Mouse (Mus musculus): ENCODE measurements around the gene Pbld1. TPM values are rescaled to one million over a fixed set of nuclear protein-coding genes. Genes with fewer than 3 reads are reported as not detected.

The Pbld1 gene
- polyA plus RNA-seq, 1 experiment from 2014 or later = 4.0 TPM

DNA sequence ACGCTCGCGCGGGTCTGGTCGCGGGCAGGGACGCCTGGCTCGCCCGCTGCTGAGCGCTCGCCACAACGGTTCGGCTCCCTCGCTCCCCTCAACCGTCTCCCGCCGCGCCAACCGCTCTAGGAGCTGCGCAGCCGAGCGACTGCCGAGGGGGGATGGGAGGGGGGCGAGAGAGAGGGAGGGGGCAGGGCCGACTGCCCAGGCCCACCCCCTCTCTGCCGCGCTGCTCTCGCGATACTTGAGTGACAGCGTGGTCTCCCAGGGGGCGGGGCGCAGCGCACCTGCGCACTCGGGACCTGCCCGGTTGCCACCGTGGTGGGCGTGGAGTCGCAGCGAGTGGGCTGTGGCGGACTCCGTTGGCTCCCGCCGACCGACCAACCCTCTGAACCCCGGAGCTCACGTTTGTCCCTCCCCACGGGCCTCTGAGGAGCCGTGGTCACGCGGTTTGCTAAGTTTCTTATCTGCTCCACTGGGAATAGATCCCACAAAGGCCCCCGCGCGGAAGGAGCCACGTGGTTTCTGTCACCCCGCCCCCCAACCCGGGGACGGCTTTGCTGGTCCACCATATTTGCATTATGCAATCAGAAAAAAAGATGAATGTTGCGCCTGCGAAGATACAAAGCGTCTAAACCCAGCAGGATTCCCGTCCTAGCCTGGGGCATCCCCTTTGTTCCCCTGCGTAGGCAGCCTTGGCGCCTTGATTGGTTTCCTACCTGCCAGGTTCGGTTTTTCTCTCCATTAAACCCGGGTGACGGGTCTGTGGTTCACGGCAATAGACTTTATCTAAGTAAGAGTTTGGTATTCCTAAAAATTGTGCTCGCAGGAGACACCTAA lies 36.0 kb upstream of the Pbld1 start, which contains the start of the genes Hnrnph3 and Pbld2:
Gene Hnrnph3 (minus strand): TSS at position 469 of the 831 bp plus-strand sequence.
Gene Pbld2 (plus strand): TSS at position 567 of the 831 bp plus-strand sequence.
- Histone ChIP-seq H3K4me2 (ENCODE audit: low read depth, low read length) (peak within 1 kb of the TSS; percentile 69), H3K27ac (ENCODE audit: low read length) (peak within 1 kb of the TSS; percentile 100), H3K4me1 (ENCODE audit: control insufficient read depth, insufficient read depth, low read length) (peaks cover 15% of the 10 kb centered on the region), H3K36me3 (ENCODE audit: control insufficient read depth, insufficient read depth, low read length) (no peaks in the 10 kb centered on the region), H3K27me3 (replicated peaks; ENCODE audit: control insufficient read depth, insufficient read depth, low read length) (no peaks in the 10 kb centered on the region), H3K9me3 (ENCODE audit: control insufficient read depth, low read length) (no peaks in the 10 kb centered on the region), H3K4me3 (ENCODE audit: low read length) (peak within 1 kb of the TSS; percentile 93), H3K9ac (ENCODE audit: low read depth, low read length) (peak within 1 kb of the TSS; percentile 99)
- WGBS = under 1% methylated on average over 63 of the region's 69 CpGs
- ATAC-seq = peak; percentile 95

DNA sequence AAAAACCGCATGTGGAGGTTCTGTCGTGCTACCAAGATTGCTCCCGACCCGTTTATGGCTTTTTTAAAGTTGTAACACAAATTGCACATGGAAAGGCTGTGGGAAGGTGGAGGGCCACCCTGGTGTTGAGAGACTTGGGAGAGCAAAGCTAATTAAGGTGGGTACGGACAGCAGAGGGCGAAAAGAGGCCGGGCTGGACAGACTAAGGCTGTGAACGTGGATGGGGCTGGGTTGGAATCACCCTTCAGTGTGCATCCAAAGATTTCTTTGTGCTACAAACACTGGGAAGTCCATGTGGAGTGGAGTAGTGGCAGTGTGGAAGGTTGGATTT lies 35.4 kb upstream of the Pbld1 start:
- H3K4me1 ChIP-seq (ENCODE audit: control insufficient read depth, insufficient read depth, low read length) = peaks cover 15% of the 10 kb centered on the region
- H3K9ac ChIP-seq (ENCODE audit: low read depth, low read length) = peak overlapping the region; percentile 99
- H3K36me3 ChIP-seq (ENCODE audit: control insufficient read depth, insufficient read depth, low read length) = no peaks in the 10 kb centered on the region
- peak overlapping the region; percentile 100 for H3K27ac ChIP-seq (ENCODE audit: low read length)
- H3K4me3 ChIP-seq (ENCODE audit: low read length) = peak overlapping the region; percentile 93
- H3K27me3 ChIP-seq (replicated peaks; ENCODE audit: control insufficient read depth, insufficient read depth, low read length) = no peaks in the 10 kb centered on the region
- WGBS = under 1% methylated on average over 8 of the region's 8 CpGs
- peak overlapping the region; percentile 69 for H3K4me2 ChIP-seq (ENCODE audit: low read depth, low read length)
- ATAC-seq = peak; percentile 66
- H3K9me3 ChIP-seq (ENCODE audit: control insufficient read depth, low read length) = no peaks in the 10 kb centered on the region

DNA sequence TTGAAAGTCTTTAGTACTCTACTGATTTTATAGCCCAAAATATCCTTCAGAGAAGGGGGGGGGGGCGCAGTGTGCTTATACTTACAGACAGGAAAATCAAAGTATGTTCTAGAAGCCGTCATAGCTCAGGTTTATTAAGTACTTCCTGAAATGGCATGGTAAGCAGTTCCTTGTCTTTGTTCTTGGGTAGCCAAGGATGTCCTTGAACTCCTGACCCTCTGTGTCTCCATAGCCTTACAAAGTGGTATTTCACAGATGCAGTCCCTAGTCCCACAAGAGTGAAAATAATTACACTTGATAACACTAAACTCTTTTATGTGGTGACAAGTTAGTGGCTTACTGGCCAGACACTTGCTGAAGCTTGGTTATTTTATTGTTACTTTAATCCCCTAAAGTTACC lies 34.9 kb upstream of the Pbld1 start:
- Histone ChIP-seq H3K36me3 (ENCODE audit: control insufficient read depth, insufficient read depth, low read length) (no peaks in the 10 kb centered on the region), H3K4me2 (ENCODE audit: low read depth, low read length) (peak overlapping the region; percentile 69), H3K27ac (ENCODE audit: low read length) (peak overlapping the region; percentile 100), H3K27me3 (replicated peaks; ENCODE audit: control insufficient read depth, insufficient read depth, low read length) (no peaks in the 10 kb centered on the region), H3K9me3 (ENCODE audit: control insufficient read depth, low read length) (no peaks in the 10 kb centered on the region), H3K4me1 (ENCODE audit: control insufficient read depth, insufficient read depth, low read length) (peaks cover 15% of the 10 kb centered on the region), H3K4me3 (ENCODE audit: low read length) (peak overlapping the region; percentile 93), H3K9ac (ENCODE audit: low read depth, low read length) (peak overlapping the region; percentile 99; the same call in 1 of the 2 replicates)
- 31% methylated on average over 2 of the region's 2 CpGs for WGBS
- ATAC-seq = no peak

DNA sequence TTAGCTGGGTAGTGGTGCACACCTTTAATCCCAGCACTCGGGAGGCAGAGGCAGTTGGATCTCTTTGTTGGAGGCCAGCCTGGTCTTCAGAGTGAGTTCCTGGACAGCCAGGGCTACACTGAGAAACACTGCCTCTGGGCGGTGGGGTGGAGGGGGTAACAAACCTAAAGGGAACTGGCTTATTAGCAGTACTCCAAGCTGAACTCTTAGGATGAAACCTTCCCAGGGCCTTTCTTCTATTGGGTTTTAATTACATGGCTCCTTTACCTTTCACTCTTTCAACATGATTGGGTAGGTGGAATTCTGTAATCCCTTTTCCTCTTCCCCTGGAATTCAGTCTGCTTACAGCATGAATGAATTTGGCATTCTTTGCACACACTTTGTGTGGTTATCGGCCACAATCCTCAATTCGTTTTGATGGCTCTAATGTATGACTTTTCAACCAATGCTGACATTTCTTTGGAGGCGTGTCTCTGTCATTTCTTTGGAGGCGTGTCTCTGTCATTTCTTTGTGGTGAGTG lies 34.4 kb upstream of the Pbld1 start:
- no peaks in the 10 kb centered on the region for H3K9me3 ChIP-seq (ENCODE audit: control insufficient read depth, low read length)
- peaks cover 15% of the 10 kb centered on the region for H3K4me1 ChIP-seq (ENCODE audit: control insufficient read depth, insufficient read depth, low read length)
- H3K4me3 ChIP-seq (ENCODE audit: low read length) = no peak overlapping the region
- peak overlapping the region; percentile 69; the same call in 1 of the 2 replicates for H3K4me2 ChIP-seq (ENCODE audit: low read depth, low read length)
- H3K36me3 ChIP-seq (ENCODE audit: control insufficient read depth, insufficient read depth, low read length) = no peaks in the 10 kb centered on the region
- no peak for ATAC-seq
- H3K27me3 ChIP-seq (replicated peaks; ENCODE audit: control insufficient read depth, insufficient read depth, low read length) = no peaks in the 10 kb centered on the region
- H3K27ac ChIP-seq (ENCODE audit: low read length) = peak overlapping the region; percentile 100; the same call in 1 of the 2 replicates
- 64% methylated on average over 6 of the region's 6 CpGs for WGBS
- H3K9ac ChIP-seq (ENCODE audit: low read depth, low read length) = no peak overlapping the region

DNA sequence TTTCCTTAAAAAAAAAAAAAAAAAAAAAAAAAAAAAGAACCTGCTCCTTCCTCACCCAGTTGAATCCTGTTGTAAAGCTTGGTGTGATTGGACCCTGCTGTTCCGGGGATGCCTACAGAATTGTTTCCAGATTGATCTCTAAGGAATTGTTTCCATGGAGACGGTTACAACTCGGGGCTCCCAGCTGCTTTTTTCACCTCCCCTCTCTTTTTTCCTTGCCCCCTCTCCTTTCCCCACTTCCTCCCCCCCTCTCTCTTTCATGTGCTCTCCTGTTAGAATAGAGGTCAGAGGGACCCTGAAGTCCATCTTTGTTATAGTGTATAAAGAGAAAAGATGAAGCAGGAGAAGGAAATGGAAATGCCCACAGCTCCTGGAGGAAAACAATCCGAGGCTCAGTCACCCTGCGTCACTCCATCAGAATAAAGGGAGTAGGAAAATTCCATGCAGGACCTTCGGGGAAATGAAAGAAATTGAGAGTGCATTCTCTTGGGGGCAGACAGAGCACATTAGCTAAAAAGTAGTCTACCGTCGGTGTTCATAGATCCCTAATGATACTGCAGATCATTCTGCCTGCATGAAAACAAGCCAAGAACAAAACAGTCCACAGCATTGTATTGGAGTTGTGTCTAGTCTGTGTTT lies 33.7 kb upstream of the Pbld1 start:
- H3K4me2 ChIP-seq (ENCODE audit: low read depth, low read length) = no peak overlapping the region
- 60% methylated on average over 8 of the region's 8 CpGs for WGBS
- no peak overlapping the region for H3K27ac ChIP-seq (ENCODE audit: low read length)
- H3K27me3 ChIP-seq (replicated peaks; ENCODE audit: control insufficient read depth, insufficient read depth, low read length) = no peaks in the 10 kb centered on the region
- no peak overlapping the region for H3K9ac ChIP-seq (ENCODE audit: low read depth, low read length)
- H3K36me3 ChIP-seq (ENCODE audit: control insufficient read depth, insufficient read depth, low read length) = no peaks in the 10 kb centered on the region
- no peaks in the 10 kb centered on the region for H3K9me3 ChIP-seq (ENCODE audit: control insufficient read depth, low read length)
- H3K4me3 ChIP-seq (ENCODE audit: low read length) = no peak overlapping the region
- peaks cover 11% of the 10 kb centered on the region for H3K4me1 ChIP-seq (ENCODE audit: control insufficient read depth, insufficient read depth, low read length)
- ATAC-seq = no peak

DNA sequence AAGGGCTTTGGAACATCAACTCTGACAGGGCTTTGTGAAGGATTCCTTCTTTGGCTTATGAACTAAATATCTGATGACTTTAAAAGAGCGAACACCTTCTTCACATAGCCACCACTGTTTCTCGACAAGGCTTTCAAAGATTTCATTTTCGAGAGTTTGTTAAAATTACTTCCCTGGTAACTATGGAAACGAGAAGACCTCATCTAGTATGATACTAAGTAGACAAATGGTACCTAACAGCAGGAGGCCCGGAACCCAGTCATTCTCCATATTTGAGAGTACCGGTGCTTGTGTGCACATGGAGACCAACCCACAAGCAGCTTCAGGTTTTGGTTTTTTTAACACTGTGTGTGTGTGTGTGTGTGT lies 33.2 kb upstream of the Pbld1 start:
- Histone ChIP-seq H3K9me3 (ENCODE audit: control insufficient read depth, low read length) (no peaks in the 10 kb centered on the region), H3K9ac (ENCODE audit: low read depth, low read length) (no peak overlapping the region), H3K36me3 (ENCODE audit: control insufficient read depth, insufficient read depth, low read length) (no peaks in the 10 kb centered on the region), H3K4me1 (ENCODE audit: control insufficient read depth, insufficient read depth, low read length) (0 out of 2 replicates have a peak, but pooled peaks cover 8% of the 10 kb centered on the region), H3K4me3 (ENCODE audit: low read length) (no peak overlapping the region), H3K27ac (ENCODE audit: low read length) (no peak overlapping the region), H3K27me3 (replicated peaks; ENCODE audit: control insufficient read depth, insufficient read depth, low read length) (no peaks in the 10 kb centered on the region), H3K4me2 (ENCODE audit: low read depth, low read length) (no peak overlapping the region)
- no peak for ATAC-seq
- 86% methylated on average over 6 of the region's 6 CpGs for WGBS

DNA sequence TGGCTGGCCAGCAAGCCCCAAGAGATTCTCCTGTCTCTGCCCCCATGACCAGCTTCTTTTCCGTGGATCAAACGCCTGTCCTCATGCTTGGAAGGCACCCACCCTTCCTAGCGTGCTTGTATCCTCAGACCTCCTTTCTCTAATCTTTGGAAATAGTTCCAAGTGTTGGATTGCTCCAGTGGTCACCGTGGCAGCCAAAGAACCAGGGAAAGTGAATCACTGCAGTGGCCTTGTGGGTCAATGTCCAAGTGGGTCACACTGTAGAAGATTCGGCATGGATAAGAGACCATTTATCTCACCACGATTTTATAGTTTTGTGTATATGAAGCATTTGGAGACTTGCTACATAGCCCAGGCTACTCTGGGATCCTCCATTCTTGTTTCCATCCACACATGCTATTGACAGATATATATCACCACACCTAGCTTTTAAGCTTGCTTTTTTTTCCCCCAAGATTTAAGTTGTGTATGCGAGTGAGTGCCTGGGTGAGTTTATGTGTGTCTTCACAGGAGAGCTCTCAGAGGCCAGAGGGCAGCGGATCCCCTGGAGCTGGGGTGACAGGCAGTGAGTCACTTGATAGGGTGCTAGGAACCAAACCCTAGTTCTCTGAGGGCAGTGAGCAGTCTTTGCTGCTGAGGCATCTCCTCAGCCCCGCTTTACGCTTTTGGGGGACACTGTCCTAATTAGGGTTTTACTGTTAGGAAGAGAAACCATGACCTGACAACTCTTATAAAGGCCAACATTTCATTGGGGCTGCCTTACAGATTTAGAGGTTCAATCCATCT lies 32.4 kb upstream of the Pbld1 start:
- Histone ChIP-seq H3K9me3 (ENCODE audit: control insufficient read depth, low read length) (no peaks in the 10 kb centered on the region), H3K27me3 (replicated peaks; ENCODE audit: control insufficient read depth, insufficient read depth, low read length) (no peaks in the 10 kb centered on the region), H3K9ac (ENCODE audit: low read depth, low read length) (no peak overlapping the region), H3K27ac (ENCODE audit: low read length) (no peak overlapping the region), H3K4me3 (ENCODE audit: low read length) (no peak overlapping the region), H3K4me1 (ENCODE audit: control insufficient read depth, insufficient read depth, low read length) (0 out of 2 replicates have a peak, but pooled peaks cover 4% of the 10 kb centered on the region), H3K4me2 (ENCODE audit: low read depth, low read length) (no peak overlapping the region), H3K36me3 (ENCODE audit: control insufficient read depth, insufficient read depth, low read length) (no peaks in the 10 kb centered on the region)
- WGBS = 87% methylated on average over 10 of the region's 10 CpGs
- no peak for ATAC-seq

DNA sequence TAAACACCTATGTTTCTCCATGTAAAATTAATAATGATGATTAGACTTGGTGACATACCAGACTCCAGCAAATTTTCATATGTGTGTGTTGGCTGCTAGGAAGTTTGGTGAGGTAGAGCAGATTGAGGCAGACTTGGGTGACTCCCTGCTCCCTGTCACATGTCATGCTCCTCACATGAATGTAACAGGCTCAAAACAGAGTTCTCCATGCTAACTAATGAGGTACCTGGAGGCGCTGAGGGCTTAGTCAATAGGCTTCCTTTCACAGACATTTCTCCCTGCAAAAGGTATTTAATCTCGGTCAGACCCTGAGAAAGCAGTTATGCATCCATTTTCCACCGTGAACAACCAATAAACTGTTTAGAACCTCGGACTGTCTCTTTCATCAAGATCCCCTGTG lies 31.6 kb upstream of the Pbld1 start:
- H3K27ac ChIP-seq (ENCODE audit: low read length) = no peak overlapping the region
- no peaks in the 10 kb centered on the region for H3K27me3 ChIP-seq (replicated peaks; ENCODE audit: control insufficient read depth, insufficient read depth, low read length)
- H3K4me2 ChIP-seq (ENCODE audit: low read depth, low read length) = no peak overlapping the region
- ATAC-seq = no peak
- H3K9ac ChIP-seq (ENCODE audit: low read depth, low read length) = no peak overlapping the region
- H3K9me3 ChIP-seq (ENCODE audit: control insufficient read depth, low read length) = no peaks in the 10 kb centered on the region
- WGBS = 82% methylated on average over 4 of the region's 4 CpGs
- no peaks in the 10 kb centered on the region for H3K36me3 ChIP-seq (ENCODE audit: control insufficient read depth, insufficient read depth, low read length)
- H3K4me1 ChIP-seq (ENCODE audit: control insufficient read depth, insufficient read depth, low read length) = 0 out of 2 replicates have a peak, but pooled peaks cover 4% of the 10 kb centered on the region
- H3K4me3 ChIP-seq (ENCODE audit: low read length) = no peak overlapping the region

DNA sequence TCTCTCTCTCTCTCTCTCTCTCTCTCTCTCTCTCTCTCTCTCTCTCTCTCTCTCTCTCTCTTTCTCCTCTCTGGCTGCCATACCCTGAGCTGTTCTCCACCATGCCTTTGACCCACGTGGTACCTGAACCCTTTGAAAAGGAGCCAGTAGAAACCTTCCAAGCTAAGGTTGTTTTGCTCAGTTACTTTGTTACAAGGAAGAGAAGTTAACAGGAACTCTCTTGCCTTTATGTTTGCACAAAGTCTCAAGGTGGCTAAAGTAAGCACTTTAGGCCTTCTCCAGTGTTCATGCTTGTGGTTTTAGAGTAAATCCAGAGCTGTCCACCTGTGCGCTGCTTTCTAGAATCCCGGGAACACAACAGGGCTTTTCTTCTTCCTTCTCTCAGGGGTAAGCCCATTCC lies 27.7 kb upstream of the Pbld1 start:
- Histone ChIP-seq H3K9me3 (ENCODE audit: control insufficient read depth, low read length) (no peaks in the 10 kb centered on the region), H3K36me3 (ENCODE audit: control insufficient read depth, insufficient read depth, low read length) (no peaks in the 10 kb centered on the region), H3K4me3 (ENCODE audit: low read length) (no peak overlapping the region), H3K27ac (ENCODE audit: low read length) (no peak overlapping the region), H3K4me2 (ENCODE audit: low read depth, low read length) (no peak overlapping the region), H3K9ac (ENCODE audit: low read depth, low read length) (no peak overlapping the region), H3K4me1 (ENCODE audit: control insufficient read depth, insufficient read depth, low read length) (no peaks in the 10 kb centered on the region), H3K27me3 (replicated peaks; ENCODE audit: control insufficient read depth, insufficient read depth, low read length) (no peaks in the 10 kb centered on the region)
- WGBS = 77% methylated on average over 3 of the region's 3 CpGs
- no peak for ATAC-seq

All from intestine, embryonic 16.5 days (tissue).